Mouse (Mus musculus): ENCODE measurements around the gene Tepp. TPM values are rescaled to one million over a fixed set of nuclear protein-coding genes. Genes with fewer than 3 reads are reported as not detected.
A peak's percentile ranks its signal among the peaks of the same experiment; 100 is the strongest.

Tepp gene
- polyA plus RNA-seq, 1 experiment from 2014 or later = not detected

DNA sequence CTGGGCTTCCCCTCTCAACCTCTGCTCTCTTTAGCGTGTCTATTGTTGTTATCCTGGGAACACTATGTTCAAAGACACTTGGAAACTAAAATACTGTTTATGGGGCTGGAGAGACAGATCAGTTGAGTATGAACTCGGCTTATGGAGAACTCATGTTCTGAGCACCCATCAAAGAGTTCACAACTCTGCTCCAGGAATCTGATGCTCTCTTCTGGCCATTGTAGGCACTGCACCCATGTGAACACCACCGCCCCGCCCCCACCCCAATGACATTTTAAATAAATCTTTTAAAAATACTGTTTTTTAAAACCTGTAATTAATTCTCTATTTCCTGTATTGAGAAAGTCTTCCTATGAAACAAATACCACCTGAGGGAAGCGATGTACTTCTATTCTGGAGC lies 8.0 kb upstream of the Tepp start:
- whole genome bisulfite sequencing (ENCODE audit: insufficient replicate concordance) = 12% methylated on average over 5 of the region's 5 CpGs
- no peak for ATAC-seq (ENCODE audit: low read depth)
- H3K4me3 ChIP-seq (ENCODE audit: low read depth, low read length) = no peak overlapping the region

DNA sequence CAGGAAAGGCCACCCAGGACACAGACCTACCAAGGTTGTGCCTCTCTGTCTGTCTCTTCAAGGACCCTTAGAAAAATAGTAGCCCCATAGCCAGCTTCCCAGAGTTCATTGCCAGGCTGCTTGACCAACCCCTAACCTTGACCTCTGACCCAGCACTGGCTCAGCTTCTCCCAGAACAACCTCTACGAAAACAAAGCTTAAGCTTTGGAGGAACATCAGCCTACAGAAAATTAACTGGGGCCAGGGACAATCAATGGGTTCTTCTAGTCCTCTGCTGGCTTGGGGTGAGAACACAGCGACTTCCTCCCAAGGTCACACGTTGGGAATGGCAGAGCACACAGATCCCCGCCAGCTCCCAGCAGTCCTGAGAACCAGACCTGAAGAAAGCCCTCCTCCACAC lies 4.8 kb upstream of the Tepp start:
- Histone ChIP-seq H3K27me3 (ENCODE audit: control insufficient read depth, insufficient read depth, low read depth, low read length) (no peaks in the 10 kb centered on the region), H3K4me1 (ENCODE audit: control insufficient read depth, low read depth, low read length) (no peaks in the 10 kb centered on the region; the same call in 1 of the 2 replicates), H3K9me3 (replicated peaks; ENCODE audit: control insufficient read depth, low read length) (no peaks in the 10 kb centered on the region), H3K27ac (ENCODE audit: low read length) (no peak overlapping the region), H3K4me3 (ENCODE audit: low read depth, low read length) (no peak overlapping the region), H3K4me2 (ENCODE audit: low read depth, low read length) (no peak overlapping the region), H3K36me3 (ENCODE audit: control insufficient read depth, insufficient read depth) (no peaks in the 10 kb centered on the region), H3K9ac (ENCODE audit: low read depth, low read length) (no peak overlapping the region)
- ATAC-seq (ENCODE audit: low read depth) = no peak
- WGBS (ENCODE audit: insufficient replicate concordance) = 47% methylated on average over 4 of the region's 4 CpGs

More for the DNA sequence above, 8.0 kb upstream of the Tepp start:
- H3K9ac ChIP-seq (ENCODE audit: low read depth, low read length) = no peak overlapping the region
- H3K9me3 ChIP-seq (replicated peaks; ENCODE audit: control insufficient read depth, low read length) = no peaks in the 10 kb centered on the region
- no peak overlapping the region for H3K4me2 ChIP-seq (ENCODE audit: low read depth, low read length)
- no peaks in the 10 kb centered on the region for H3K4me1 ChIP-seq (ENCODE audit: control insufficient read depth, low read depth, low read length)
- no peaks in the 10 kb centered on the region for H3K36me3 ChIP-seq (ENCODE audit: control insufficient read depth, insufficient read depth)
- H3K27me3 ChIP-seq (ENCODE audit: control insufficient read depth, insufficient read depth, low read depth, low read length) = no peaks in the 10 kb centered on the region
- H3K27ac ChIP-seq (ENCODE audit: low read length) = no peak overlapping the region

DNA sequence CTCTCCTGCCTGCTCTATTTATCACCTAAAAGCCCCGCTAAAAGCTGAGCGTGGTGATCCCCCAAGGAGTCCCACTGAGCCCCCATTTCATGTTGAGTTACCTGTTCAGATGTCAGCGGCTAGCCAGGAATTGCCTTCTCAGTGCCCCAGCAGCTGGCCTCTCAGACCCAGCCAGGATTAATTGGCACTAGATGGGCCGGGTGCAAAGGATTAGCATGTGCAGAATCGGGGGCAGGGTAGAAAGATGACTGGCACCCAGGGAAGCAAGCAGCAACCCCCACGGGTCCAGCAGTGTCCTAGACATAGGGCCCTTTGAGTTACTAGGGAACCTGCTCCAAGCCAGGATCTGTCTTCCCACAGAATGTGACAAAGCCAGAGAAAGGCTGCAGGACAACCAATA lies 3.9 kb upstream of the Tepp start, which contains the start of gene Cngb1:
Gene Cngb1 (minus strand): TSS at position 155 of the 400 bp plus-strand sequence.
- Histone ChIP-seq H3K27ac (ENCODE audit: low read length) (no peak within 1 kb of the TSS), H3K27me3 (ENCODE audit: control insufficient read depth, insufficient read depth, low read depth, low read length) (no peaks in the 10 kb centered on the region), H3K9me3 (replicated peaks; ENCODE audit: control insufficient read depth, low read length) (no peaks in the 10 kb centered on the region), H3K9ac (ENCODE audit: low read depth, low read length) (no peak within 1 kb of the TSS), H3K4me2 (ENCODE audit: low read depth, low read length) (no peak within 1 kb of the TSS), H3K36me3 (ENCODE audit: control insufficient read depth, insufficient read depth) (no peaks in the 10 kb centered on the region), H3K4me3 (ENCODE audit: low read depth, low read length) (no peak within 1 kb of the TSS), H3K4me1 (ENCODE audit: control insufficient read depth, low read depth, low read length) (no peaks in the 10 kb centered on the region; the same call in 1 of the 2 replicates)
- 42% methylated on average over 6 of the region's 6 CpGs for WGBS (ENCODE audit: insufficient replicate concordance)
- ATAC-seq (ENCODE audit: low read depth) = no peak

DNA sequence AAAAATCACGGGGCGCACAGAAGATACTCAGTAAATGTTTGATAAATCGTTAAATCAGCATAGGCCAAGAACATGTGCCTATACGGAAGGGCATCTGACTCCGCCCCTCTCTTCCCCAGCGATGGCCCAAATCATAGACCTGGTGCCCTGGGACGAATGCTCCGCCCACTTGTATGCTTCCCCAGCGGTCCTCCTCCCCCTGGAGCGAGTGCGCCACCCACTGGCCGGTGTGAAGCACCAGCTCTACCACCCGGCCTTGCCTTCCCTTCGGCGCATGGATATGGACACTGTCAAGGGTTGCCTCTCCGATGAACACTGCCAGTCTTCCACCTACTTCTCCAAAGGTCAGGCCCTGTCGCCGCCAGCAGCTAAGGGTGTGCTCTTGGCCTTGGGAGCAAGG lies 2.5 kb downstream of the Tepp start:
- H3K9me3 ChIP-seq (replicated peaks; ENCODE audit: control insufficient read depth, low read length) = no peaks in the 10 kb centered on the region
- no peak overlapping the region for H3K9ac ChIP-seq (ENCODE audit: low read depth, low read length)
- H3K27ac ChIP-seq (ENCODE audit: low read length) = no peak overlapping the region
- no peaks in the 10 kb centered on the region for H3K27me3 ChIP-seq (ENCODE audit: control insufficient read depth, insufficient read depth, low read depth, low read length)
- WGBS (ENCODE audit: insufficient replicate concordance) = 58% methylated on average over 18 of the region's 18 CpGs
- no peak for ATAC-seq (ENCODE audit: low read depth)
- no peak overlapping the region for H3K4me3 ChIP-seq (ENCODE audit: low read depth, low read length)
- no peaks in the 10 kb centered on the region for H3K36me3 ChIP-seq (ENCODE audit: control insufficient read depth, insufficient read depth)
- H3K4me1 ChIP-seq (ENCODE audit: control insufficient read depth, low read depth, low read length) = no peaks in the 10 kb centered on the region; the same call in 1 of the 2 replicates
- H3K4me2 ChIP-seq (ENCODE audit: low read depth, low read length) = no peak overlapping the region

DNA sequence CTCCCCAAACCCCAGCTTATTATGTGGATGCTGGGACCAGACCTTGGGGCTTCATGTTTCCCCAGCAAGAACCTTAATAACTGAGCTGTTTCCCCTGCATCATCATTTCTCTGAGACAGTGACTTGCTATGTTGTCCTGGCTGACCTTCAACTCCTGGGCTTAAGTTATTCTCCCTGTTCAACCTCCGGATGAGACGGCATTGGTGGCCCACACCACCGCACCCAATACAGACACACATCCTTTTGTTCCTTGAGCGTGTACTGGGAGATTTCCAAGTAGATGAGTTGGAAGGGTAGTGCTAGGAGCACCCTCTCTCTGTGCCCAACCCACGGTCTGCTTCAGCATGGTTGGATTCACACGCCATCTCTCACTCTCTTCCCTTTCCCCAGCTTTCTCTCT lies 3.5 kb downstream of the Tepp start:
- H3K9ac ChIP-seq (ENCODE audit: low read depth, low read length) = no peak overlapping the region
- WGBS (ENCODE audit: insufficient replicate concordance) = 73% methylated on average over 6 of the region's 6 CpGs
- no peaks in the 10 kb centered on the region for H3K36me3 ChIP-seq (ENCODE audit: control insufficient read depth, insufficient read depth)
- no peak overlapping the region for H3K4me2 ChIP-seq (ENCODE audit: low read depth, low read length)
- no peaks in the 10 kb centered on the region for H3K27me3 ChIP-seq (ENCODE audit: control insufficient read depth, insufficient read depth, low read depth, low read length)
- no peak overlapping the region for H3K4me3 ChIP-seq (ENCODE audit: low read depth, low read length)
- no peak for ATAC-seq (ENCODE audit: low read depth)
- no peaks in the 10 kb centered on the region for H3K9me3 ChIP-seq (replicated peaks; ENCODE audit: control insufficient read depth, low read length)
- H3K27ac ChIP-seq (ENCODE audit: low read length) = no peak overlapping the region
- no peaks in the 10 kb centered on the region; the same call in 1 of the 2 replicates for H3K4me1 ChIP-seq (ENCODE audit: control insufficient read depth, low read depth, low read length)

DNA sequence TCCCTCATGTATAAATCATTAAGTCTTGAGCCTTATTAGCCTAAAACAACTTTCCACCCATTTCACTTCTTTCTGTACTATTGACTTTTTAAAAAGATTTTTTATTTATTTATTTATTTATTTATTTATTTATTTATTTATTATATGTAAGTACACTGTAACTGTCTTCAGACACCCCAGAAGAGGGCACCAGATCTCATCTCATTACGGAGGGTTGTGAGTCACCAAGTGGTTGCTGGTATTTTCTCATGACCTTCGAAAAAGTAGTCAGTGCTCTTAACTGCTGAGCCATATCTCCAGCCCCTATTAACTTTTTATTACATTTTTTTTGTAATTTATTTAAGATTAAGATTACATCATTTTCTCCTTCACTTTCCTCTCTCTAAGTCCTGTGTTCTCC lies 4.3 kb downstream of the Tepp start:
- no peak overlapping the region for H3K4me2 ChIP-seq (ENCODE audit: low read depth, low read length)
- WGBS (ENCODE audit: insufficient replicate concordance) = 48% methylated on average over 2 of the region's 2 CpGs
- H3K9me3 ChIP-seq (replicated peaks; ENCODE audit: control insufficient read depth, low read length) = no peaks in the 10 kb centered on the region
- no peaks in the 10 kb centered on the region for H3K36me3 ChIP-seq (ENCODE audit: control insufficient read depth, insufficient read depth)
- no peak for ATAC-seq (ENCODE audit: low read depth)
- H3K27ac ChIP-seq (ENCODE audit: low read length) = no peak overlapping the region
- H3K4me3 ChIP-seq (ENCODE audit: low read depth, low read length) = no peak overlapping the region
- H3K27me3 ChIP-seq (ENCODE audit: control insufficient read depth, insufficient read depth, low read depth, low read length) = peaks cover under 1% of the 10 kb centered on the region; the same call in 1 of the 2 replicates
- H3K9ac ChIP-seq (ENCODE audit: low read depth, low read length) = no peak overlapping the region
- no peaks in the 10 kb centered on the region; the same call in 1 of the 2 replicates for H3K4me1 ChIP-seq (ENCODE audit: control insufficient read depth, low read depth, low read length)

DNA sequence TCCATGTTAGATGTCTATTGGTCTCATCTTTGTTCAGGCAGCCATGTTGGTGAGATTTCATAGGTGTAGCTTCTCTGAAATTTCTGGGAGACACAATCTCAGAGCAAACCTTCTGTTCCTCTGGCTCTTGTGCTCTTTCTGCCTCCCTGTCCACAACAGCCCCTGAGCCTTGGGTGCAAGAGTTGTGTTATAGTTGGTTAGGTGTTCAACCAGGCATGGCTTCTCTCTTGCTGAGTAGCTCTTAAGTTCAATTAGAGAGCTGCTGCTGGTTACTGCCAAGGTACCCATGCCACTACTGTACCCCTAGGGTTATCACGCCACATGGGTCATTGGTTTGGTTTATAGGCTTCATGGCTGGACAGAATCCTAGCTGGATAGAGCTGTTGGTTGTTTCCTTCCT lies 5.0 kb downstream of the Tepp start:
- Histone ChIP-seq H3K36me3 (ENCODE audit: control insufficient read depth, insufficient read depth) (no peaks in the 10 kb centered on the region), H3K9me3 (replicated peaks; ENCODE audit: control insufficient read depth, low read length) (no peaks in the 10 kb centered on the region), H3K4me1 (ENCODE audit: control insufficient read depth, low read depth, low read length) (peaks cover 1% of the 10 kb centered on the region), H3K4me2 (ENCODE audit: low read depth, low read length) (no peak overlapping the region), H3K27ac (ENCODE audit: low read length) (no peak overlapping the region), H3K4me3 (ENCODE audit: low read depth, low read length) (no peak overlapping the region), H3K9ac (ENCODE audit: low read depth, low read length) (no peak overlapping the region), H3K27me3 (ENCODE audit: control insufficient read depth, insufficient read depth, low read depth, low read length) (peaks cover 7% of the 10 kb centered on the region)
- WGBS (ENCODE audit: insufficient replicate concordance) = 57% methylated on average over 1 of the region's 1 CpGs
- no peak for ATAC-seq (ENCODE audit: low read depth)

DNA sequence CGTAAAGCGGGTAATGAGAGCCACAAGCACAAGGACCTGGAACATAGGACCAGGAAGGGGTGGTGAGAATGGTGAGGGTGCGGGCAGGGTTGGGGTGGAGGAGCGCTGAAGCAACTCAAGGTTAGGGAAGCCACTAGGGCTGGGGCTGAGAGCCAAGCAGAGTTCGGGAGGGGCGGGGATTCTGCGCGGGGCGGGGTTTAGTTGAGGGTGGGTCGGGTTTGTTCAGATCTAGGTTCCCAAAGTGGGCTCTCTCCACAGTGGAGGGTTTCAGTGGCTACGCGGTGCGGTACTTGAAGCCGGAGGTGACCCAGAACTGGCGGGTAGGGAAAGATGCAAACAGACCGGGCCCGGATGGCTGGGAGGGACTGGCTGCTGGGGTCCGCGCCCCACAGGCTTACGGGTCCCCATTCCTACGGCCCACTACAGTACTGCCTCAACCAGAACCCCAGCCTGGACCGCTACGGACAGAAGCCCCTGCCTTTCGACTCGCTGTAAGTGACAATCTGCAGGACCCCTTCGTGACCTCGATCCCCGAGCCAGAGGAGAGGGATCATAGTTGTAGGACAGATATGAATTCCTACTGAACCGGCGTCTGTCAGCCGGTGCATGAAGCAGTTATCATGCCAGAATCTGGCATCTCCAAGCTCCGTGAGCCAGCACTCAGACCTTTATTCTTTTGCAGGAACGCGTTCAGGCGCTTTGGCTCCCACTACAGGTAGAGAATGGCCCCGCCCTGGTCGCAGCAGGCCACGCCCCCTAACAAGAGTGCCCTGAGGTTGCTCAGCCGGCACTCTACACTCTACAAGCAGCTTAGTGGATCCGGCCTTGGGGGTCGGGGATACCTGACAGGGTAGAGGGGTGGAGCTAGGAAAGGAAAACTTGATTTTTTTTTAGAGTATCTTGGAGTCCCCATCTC lies 10.1 kb downstream of the Tepp start:
- ATAC-seq (ENCODE audit: low read depth) = peak; percentile 66
- H3K4me2 ChIP-seq (ENCODE audit: low read depth, low read length) = peak overlapping the region; percentile 74
- no peaks in the 10 kb centered on the region; the same call in 1 of the 2 replicates for H3K36me3 ChIP-seq (ENCODE audit: control insufficient read depth, insufficient read depth)
- H3K9me3 ChIP-seq (replicated peaks; ENCODE audit: control insufficient read depth, low read length) = no peaks in the 10 kb centered on the region
- WGBS (ENCODE audit: insufficient replicate concordance) = 3% methylated on average over 40 of the region's 41 CpGs
- no peak overlapping the region for H3K27ac ChIP-seq (ENCODE audit: low read length)
- H3K9ac ChIP-seq (ENCODE audit: low read depth, low read length) = peak overlapping the region; percentile 9; the same call in 1 of the 2 replicates
- H3K27me3 ChIP-seq (ENCODE audit: control insufficient read depth, insufficient read depth, low read depth, low read length) = peaks cover 13% of the 10 kb centered on the region
- H3K4me1 ChIP-seq (ENCODE audit: control insufficient read depth, low read depth, low read length) = peaks cover 6% of the 10 kb centered on the region
- peak overlapping the region; percentile 51 for H3K4me3 ChIP-seq (ENCODE audit: low read depth, low read length)

DNA sequence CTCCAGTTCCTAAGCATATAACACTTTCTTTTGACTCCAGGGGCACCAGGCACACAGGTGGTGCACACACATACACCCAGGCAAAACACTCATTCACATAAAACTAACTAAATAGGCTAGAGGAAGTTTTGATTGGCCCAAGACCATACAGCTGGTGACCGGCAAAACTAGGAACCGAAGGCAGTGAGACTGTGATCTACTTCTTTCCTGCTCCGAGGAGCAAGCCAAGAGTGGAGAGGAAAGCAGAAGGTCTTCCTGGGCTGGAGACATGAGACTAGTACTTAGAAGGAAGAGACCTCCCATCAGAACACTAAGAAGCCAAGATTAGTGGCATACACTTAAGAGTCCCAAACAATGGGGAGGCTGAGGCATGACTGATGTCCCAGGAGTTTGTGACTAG lies 12.8 kb downstream of the Tepp start:
- Histone ChIP-seq H3K4me1 (ENCODE audit: control insufficient read depth, low read depth, low read length) (peaks cover 6% of the 10 kb centered on the region), H3K9ac (ENCODE audit: low read depth, low read length) (no peak overlapping the region), H3K27me3 (ENCODE audit: control insufficient read depth, insufficient read depth, low read depth, low read length) (peaks cover 13% of the 10 kb centered on the region), H3K4me3 (ENCODE audit: low read depth, low read length) (no peak overlapping the region), H3K4me2 (ENCODE audit: low read depth, low read length) (no peak overlapping the region), H3K36me3 (ENCODE audit: control insufficient read depth, insufficient read depth) (peaks cover 8% of the 10 kb centered on the region; the same call in 1 of the 2 replicates), H3K27ac (ENCODE audit: low read length) (no peak overlapping the region), H3K9me3 (replicated peaks; ENCODE audit: control insufficient read depth, low read length) (no peaks in the 10 kb centered on the region)
- 63% methylated on average over 3 of the region's 3 CpGs for WGBS (ENCODE audit: insufficient replicate concordance)
- ATAC-seq (ENCODE audit: low read depth) = no peak

All from liver, embryonic 16.5 days (tissue).